Mouse (Mus musculus) heart, embryonic 14.5 days (tissue): ENCODE data around the gene Crygc. TPM values are rescaled to one million over a fixed set of nuclear protein-coding genes. Genes with fewer than 3 reads are reported as not detected.

Experiments
- ATAC-seq: fragments of 200-750 bp; cut with Nextera tagmentation; 2 replicates; pipeline ENCODE4 v1.8.0; 2017; ENCODE audit warnings: low read depth, moderate TSS enrichment; ENCODE audit not compliant: insufficient number of reproducible peaks, insufficient read depth, low FRiP score
- H3K27ac ChIP-seq, 2 experiments: fragments of 200-500 bp in 1 of 2; fragments of 300-500 bp in 1 of 2; sonication (generic) in 1 of 2; replicated peaks in 1 of 2; 2 replicates each; pipeline ENCODE4 v1.5.1; 2012 to 2014; ENCODE audit warnings: low read depth in 2 of 2, low read length in 2 of 2, control low read depth in 1 of 2, mild to moderate bottlenecking in 1 of 2, mixed read lengths in 1 of 2; ENCODE audit not compliant: control insufficient read depth in 1 of 2, insufficient read depth in 1 of 2
- H3K27me3 ChIP-seq: fragments of 300-500 bp; sonication (generic); 2 replicates; pipeline ENCODE4 v1.6.1; 2014; ENCODE audit warnings: mild to moderate bottlenecking, low read length, control low read depth; ENCODE audit not compliant: control insufficient read depth, insufficient read depth
- H3K36me3 ChIP-seq: fragments of 300-500 bp; sonication (generic); 2 replicates; pipeline ENCODE4 v1.6.1; 2014; ENCODE audit warnings: mild to moderate bottlenecking, control low read depth, low read length, mixed read lengths; ENCODE audit not compliant: control insufficient read depth, insufficient read depth
- H3K4me1 ChIP-seq, 2 experiments: fragments of 200-500 bp in 1 of 2; fragments of 300-500 bp in 1 of 2; sonication (generic) in 1 of 2; 2 replicates each; pipeline ENCODE4 v1.6.1; 2012 to 2014; ENCODE audit warnings: low read length in 2 of 2, control low read depth in 1 of 2, mixed read lengths in 1 of 2; ENCODE audit not compliant: control insufficient read depth in 2 of 2, insufficient read depth in 2 of 2
- H3K4me2 ChIP-seq: fragments of 300-500 bp; sonication (generic); 2 replicates; pipeline ENCODE4 v1.6.1; 2014; ENCODE audit warnings: mild to moderate bottlenecking, low read length
- H3K4me3 ChIP-seq, 2 experiments: fragments of 200-500 bp in 1 of 2; fragments of 300-500 bp in 1 of 2; sonication (generic) in 1 of 2; 2 replicates each; pipeline ENCODE4 v1.5.1; 2012 to 2014; ENCODE audit warnings: low read length in 2 of 2, mild to moderate bottlenecking in 2 of 2, control low read depth in 1 of 2, low read depth in 1 of 2, moderate library complexity in 1 of 2; ENCODE audit not compliant: control insufficient read depth in 1 of 2, insufficient read depth in 1 of 2
- H3K9ac ChIP-seq: fragments of 300-500 bp; sonication (generic); 2 replicates; pipeline ENCODE4 v1.6.1; 2014; ENCODE audit warnings: mild to moderate bottlenecking, low read length
- H3K9me3 ChIP-seq: fragments of 300-500 bp; sonication (generic); 2 replicates; pipeline ENCODE4 v1.6.1; 2016; ENCODE audit warnings: low read length, control low read depth; ENCODE audit not compliant: control insufficient read depth
- WGBS: fragments of 180-500 bp; shearing (Covaris S2); extraction: QIAGEN DNeasy Blood & Tissue Kit; methylation state at CpG from one replicate; pipeline ENCODE4 v1.1.7; 2014; 5-methylcytosine and 5-hydroxymethylcytosine counted together
- polyA plus RNA-seq: library from polyadenylated mRNA; unstranded; fragments of >200 nt; fragmentation: Nextera tagmentation; extraction: Ambion mirVana; gene quantifications from 2 replicates; pipeline ENCODE4 v1.2.1, GENCODE M21; 2014

Crygc gene
- polyA plus RNA-seq, 1 experiment from 2014 or later, result not detected

GRCm38 (mm10) chr1:65090370-65090769, 16.9 kb upstream of the Crygc start:
- H3K36me3 ChIP-seq, result no peaks in the 10 kb centered on the region
- ATAC-seq, result no peak
- WGBS, result 58% methylated on average over 2 of the region's 2 CpGs
- no peaks in the 10 kb centered on the region for H3K27me3 ChIP-seq
- H3K4me1 ChIP-seq, result no peaks in the 10 kb centered on the region
- H3K9me3 ChIP-seq, result no peaks in the 10 kb centered on the region
- H3K27ac ChIP-seq, result no peak overlapping the region
- H3K4me2 ChIP-seq, result no peak overlapping the region
- H3K9ac ChIP-seq, result no peak overlapping the region
- H3K4me3 ChIP-seq, result no peak overlapping the region

GRCm38 (mm10) chr1:65088567-65089356, 15.3 kb upstream of the Crygc start:
- H3K4me1 ChIP-seq, result no peaks in the 10 kb centered on the region
- H3K36me3 ChIP-seq, result no peaks in the 10 kb centered on the region
- no peak overlapping the region for H3K9ac ChIP-seq
- no peak overlapping the region for H3K27ac ChIP-seq
- H3K9me3 ChIP-seq, result no peaks in the 10 kb centered on the region
- no peaks in the 10 kb centered on the region for H3K27me3 ChIP-seq
- H3K4me3 ChIP-seq, result no peak overlapping the region
- 62% methylated on average over 6 of the region's 6 CpGs for WGBS
- no peak overlapping the region for H3K4me2 ChIP-seq
- ATAC-seq, result no peak

- Histone ChIP-seq H3K9me3 (0 out of 2 replicates have a peak, but pooled peaks cover 3% of the 10 kb centered on the region), H3K4me2 (0 out of 2 replicates have a peak within 1 kb of the TSS, but pooled peaks have one; percentile 16), H3K36me3 (no peaks in the 10 kb centered on the region), H3K27me3 (no peaks in the 10 kb centered on the region), H3K4me1 (no peaks in the 10 kb centered on the region), H3K27ac (no peak within 1 kb of the TSS), H3K4me3 (no peak within 1 kb of the TSS), H3K9ac (no peak within 1 kb of the TSS)
- WGBS, result 45% methylated on average over 7 of the region's 7 CpGs
- no peak for ATAC-seq
These were observed 8.7 kb upstream of the Crygc start, which contains the start of gene Crygb for GRCm38 (mm10) chr1:65082188-65082587. Gene Crygb (minus strand): TSS chr1:65082288.

- Histone ChIP-seq H3K4me2 (no peak overlapping the region), H3K27me3 (no peaks in the 10 kb centered on the region), H3K4me3 (no peak overlapping the region), H3K9me3 (0 out of 2 replicates have a peak, but pooled peaks cover 3% of the 10 kb centered on the region), H3K36me3 (no peaks in the 10 kb centered on the region), H3K9ac (no peak overlapping the region), H3K27ac (no peak overlapping the region), H3K4me1 (no peaks in the 10 kb centered on the region; a peak in 1 of 4 replicates)
- 16% methylated on average over 5 of the region's 5 CpGs for WGBS
- ATAC-seq, result no peak
These were observed 2.1 kb upstream of the Crygc start for GRCm38 (mm10) chr1:65075607-65076006.

- no peak overlapping the region for H3K4me3 ChIP-seq
- H3K27me3 ChIP-seq, result no peaks in the 10 kb centered on the region
- no peak for ATAC-seq
- H3K36me3 ChIP-seq, result no peaks in the 10 kb centered on the region
- no peak overlapping the region for H3K27ac ChIP-seq
- H3K9ac ChIP-seq, result no peak overlapping the region
- H3K9me3 ChIP-seq, result no peaks in the 10 kb centered on the region
- H3K4me2 ChIP-seq, result no peak overlapping the region
- H3K4me1 ChIP-seq, result no peaks in the 10 kb centered on the region
These were observed 5.6 kb downstream of the Crygc start for GRCm38 (mm10) chr1:65067842-65068241.

- H3K4me1 ChIP-seq, result no peaks in the 10 kb centered on the region
- no peak for ATAC-seq
- 86% methylated on average over 15 of the region's 15 CpGs for WGBS
- H3K36me3 ChIP-seq, result no peaks in the 10 kb centered on the region
- H3K9ac ChIP-seq, result no peak overlapping the region
- H3K27me3 ChIP-seq, result no peaks in the 10 kb centered on the region
- H3K4me3 ChIP-seq, result no peak overlapping the region
- H3K4me2 ChIP-seq, result no peak overlapping the region
- no peaks in the 10 kb centered on the region for H3K9me3 ChIP-seq
- no peak overlapping the region for H3K27ac ChIP-seq
These were observed 9.3 kb downstream of the Crygc start for GRCm38 (mm10) chr1:65064201-65064600.

GRCm38 (mm10) chr1:65063352-65063751, 10.1 kb downstream of the Crygc start, which contains the start of gene Crygd:
Gene Crygd (minus strand): TSS chr1:65063452.
- Histone ChIP-seq H3K4me2 (no peak within 1 kb of the TSS), H3K36me3 (no peaks in the 10 kb centered on the region), H3K4me1 (no peaks in the 10 kb centered on the region), H3K9ac (no peak within 1 kb of the TSS), H3K9me3 (no peaks in the 10 kb centered on the region), H3K4me3 (no peak within 1 kb of the TSS), H3K27ac (no peak within 1 kb of the TSS), H3K27me3 (no peaks in the 10 kb centered on the region)
- 79% methylated on average over 8 of the region's 8 CpGs for WGBS
- peak; percentile 43; the same call in 1 of the 2 replicates for ATAC-seq
